Mouse (Mus musculus) hindbrain, embryonic 10.5 days (tissue): ENCODE data around the gene Hemgn. TPM values are rescaled to one million over a fixed set of nuclear protein-coding genes. Genes with fewer than 3 reads are reported as not detected.
A peak's percentile ranks its signal among the peaks of the same experiment; 100 is the strongest.

Source experiments
- DNase-seq: peaks from one replicate; pipeline ENCODE4 v3.0.0-alpha.2; 2017; ENCODE audit warnings: low spot score
- H3K27ac ChIP-seq: fragments of 300-500 bp; sonication (generic); 2 replicates; pipeline ENCODE4 v1.5.1; 2016; ENCODE audit warnings: mild to moderate bottlenecking, moderate library complexity
- H3K27me3 ChIP-seq: fragments of 300-500 bp; sonication (generic); 2 replicates; pipeline ENCODE4 v1.6.1; 2016; ENCODE audit warnings: mild to moderate bottlenecking; ENCODE audit not compliant: poor library complexity, insufficient read depth, severe bottlenecking
- H3K36me3 ChIP-seq: fragments of 300-500 bp; sonication (generic); 2 replicates; pipeline ENCODE4 v1.6.1; 2016; ENCODE audit warnings: mild to moderate bottlenecking, moderate library complexity
- H3K4me1 ChIP-seq: fragments of 300-500 bp; sonication (generic); replicated peaks from 2 replicates; pipeline ENCODE4 v1.6.1; 2016; ENCODE audit warnings: mild to moderate bottlenecking
- H3K4me3 ChIP-seq: fragments of 300-500 bp; sonication (generic); 2 replicates; pipeline ENCODE4 v1.5.1; 2016; ENCODE audit warnings: mild to moderate bottlenecking, moderate library complexity
- H3K9me3 ChIP-seq: fragments of 300-500 bp; sonication (generic); 2 replicates; pipeline ENCODE4 v1.6.1; 2016; ENCODE audit warnings: mild to moderate bottlenecking, moderate library complexity
- WGBS: fragments of 180-500 bp; shearing (Covaris S2); methylation state at CpG from one replicate; pipeline ENCODE4 v1.1.7; 2016; 5-methylcytosine and 5-hydroxymethylcytosine counted together
- polyA plus RNA-seq: library from polyadenylated mRNA; unstranded; fragments of >200 nt; fragmentation: Nextera tagmentation; extraction: Ambion mirVana; gene quantifications from 2 replicates; pipeline ENCODE4 v1.2.1, GENCODE M21; 2016

Gene Hemgn
- polyA plus RNA-seq, 1 experiment from 2014 or later: 14.3 TPM

GRCm38 (mm10) chr4:46406966-46407703 lies 6.2 kb downstream of the Hemgn start:
- Histone ChIP-seq H3K27ac (no peak overlapping the region), H3K4me3 (no peak overlapping the region), H3K36me3 (no peaks in the 10 kb centered on the region), H3K27me3 (no peaks in the 10 kb centered on the region), H3K9me3 (no peaks in the 10 kb centered on the region), H3K4me1 (no peaks in the 10 kb centered on the region)
- DNase-seq: no peak
- WGBS: 91% methylated on average over 8 of the region's 8 CpGs

- no peaks in the 10 kb centered on the region for H3K27me3 ChIP-seq
- WGBS: 80% methylated on average over 6 of the region's 6 CpGs
- H3K4me1 ChIP-seq: no peaks in the 10 kb centered on the region
- no peak for DNase-seq
- peaks cover 5% of the 10 kb centered on the region; the same call in 1 of the 2 replicates for H3K9me3 ChIP-seq
- H3K27ac ChIP-seq: peak overlapping the region; percentile 53
- no peaks in the 10 kb centered on the region for H3K36me3 ChIP-seq
- no peak overlapping the region for H3K4me3 ChIP-seq
Observed at GRCm38 (mm10) chr4:46404042-46404795, 9.1 kb downstream of the Hemgn start.

- no peak for DNase-seq
- Histone ChIP-seq H3K4me3 (no peak overlapping the region), H3K4me1 (no peaks in the 10 kb centered on the region), H3K36me3 (no peaks in the 10 kb centered on the region), H3K27me3 (0 out of 2 replicates have a peak, but pooled peaks cover 6% of the 10 kb centered on the region), H3K9me3 (peaks cover 5% of the 10 kb centered on the region; the same call in 1 of the 2 replicates), H3K27ac (no peak overlapping the region)
- WGBS: 86% methylated on average over 4 of the region's 4 CpGs
Observed at GRCm38 (mm10) chr4:46398839-46399238, 14.5 kb downstream of the Hemgn start.

- Histone ChIP-seq H3K4me3 (no peak overlapping the region), H3K9me3 (peaks cover 5% of the 10 kb centered on the region; the same call in 1 of the 2 replicates), H3K27ac (no peak overlapping the region), H3K36me3 (no peaks in the 10 kb centered on the region), H3K27me3 (0 out of 2 replicates have a peak, but pooled peaks cover 6% of the 10 kb centered on the region), H3K4me1 (no peaks in the 10 kb centered on the region)
- WGBS: 39% methylated on average over 5 of the region's 5 CpGs
- no peak for DNase-seq
Observed at GRCm38 (mm10) chr4:46395736-46396135, 17.6 kb downstream of the Hemgn start.

- H3K36me3 ChIP-seq: no peaks in the 10 kb centered on the region
- no peak for DNase-seq
- 78% methylated on average over 2 of the region's 2 CpGs for WGBS
- no peaks in the 10 kb centered on the region for H3K9me3 ChIP-seq
- H3K4me1 ChIP-seq: no peaks in the 10 kb centered on the region; the same call in 1 of the 2 replicates
- H3K27me3 ChIP-seq: 0 out of 2 replicates have a peak, but pooled peaks cover 6% of the 10 kb centered on the region
- H3K4me3 ChIP-seq: no peak overlapping the region
- H3K27ac ChIP-seq: no peak overlapping the region
Observed at GRCm38 (mm10) chr4:46394388-46394787, 18.9 kb downstream of the Hemgn start.

GRCm38 (mm10) chr4:46390390-46390970 lies 22.8 kb downstream of the Hemgn start:
- peaks cover 16% of the 10 kb centered on the region for H3K36me3 ChIP-seq
- no peaks in the 10 kb centered on the region; the same call in 1 of the 2 replicates for H3K4me1 ChIP-seq
- no peaks in the 10 kb centered on the region for H3K9me3 ChIP-seq
- WGBS: 23% methylated on average over 9 of the region's 9 CpGs
- H3K4me3 ChIP-seq: peak overlapping the region; percentile 69
- peak overlapping the region; percentile 98 for H3K27ac ChIP-seq
- no peaks in the 10 kb centered on the region for H3K27me3 ChIP-seq
- DNase-seq: peak; percentile 85

GRCm38 (mm10) chr4:46389612-46390341 lies 23.5 kb downstream of the Hemgn start:
- Histone ChIP-seq H3K9me3 (no peaks in the 10 kb centered on the region), H3K27ac (peak overlapping the region; percentile 98), H3K4me1 (no peaks in the 10 kb centered on the region; the same call in 1 of the 2 replicates), H3K4me3 (peak overlapping the region; percentile 69), H3K27me3 (no peaks in the 10 kb centered on the region), H3K36me3 (peaks cover 23% of the 10 kb centered on the region)
- DNase-seq: peak; percentile 50
- 3% methylated on average over 24 of the region's 24 CpGs for whole genome bisulfite sequencing

GRCm38 (mm10) chr4:46389013-46389611 lies 24.2 kb downstream of the Hemgn start, which contains the start of gene Trmo:
Gene Trmo (minus strand): TSS chr4:46389437.
- Histone ChIP-seq H3K36me3 (peaks cover 29% of the 10 kb centered on the region), H3K27me3 (no peaks in the 10 kb centered on the region), H3K4me1 (no peaks in the 10 kb centered on the region; the same call in 1 of the 2 replicates), H3K9me3 (no peaks in the 10 kb centered on the region), H3K4me3 (peak within 1 kb of the TSS; percentile 69), H3K27ac (peak within 1 kb of the TSS; percentile 98)
- peak; percentile 96 for DNase-seq
- WGBS: under 1% methylated on average over 56 of the region's 56 CpGs

GRCm38 (mm10) chr4:46388556-46388955 lies 24.8 kb downstream of the Hemgn start:
- H3K27ac ChIP-seq: peak overlapping the region; percentile 98
- H3K4me3 ChIP-seq: peak overlapping the region; percentile 69
- no peaks in the 10 kb centered on the region for H3K9me3 ChIP-seq
- H3K27me3 ChIP-seq: no peaks in the 10 kb centered on the region
- peaks cover 35% of the 10 kb centered on the region for H3K36me3 ChIP-seq
- no peaks in the 10 kb centered on the region; the same call in 1 of the 2 replicates for H3K4me1 ChIP-seq
- no peak for DNase-seq
- 41% methylated on average over 5 of the region's 5 CpGs for WGBS

- 23% methylated on average over 22 of the region's 22 CpGs for WGBS
- Histone ChIP-seq H3K9me3 (no peaks in the 10 kb centered on the region), H3K27me3 (peaks cover 20% of the 10 kb centered on the region), H3K36me3 (peaks cover 43% of the 10 kb centered on the region), H3K27ac (0 out of 2 replicates have a peak overlapping the region, but pooled peaks have one; percentile 42), H3K4me1 (peaks cover 12% of the 10 kb centered on the region; the same call in 1 of the 2 replicates), H3K4me3 (peak overlapping the region; percentile 48)
- DNase-seq: peak; percentile 79
Observed at GRCm38 (mm10) chr4:46374869-46375368, 38.4 kb downstream of the Hemgn start.

- no peak overlapping the region for H3K27ac ChIP-seq
- DNase-seq: no peak
- peaks cover 25% of the 10 kb centered on the region for H3K27me3 ChIP-seq
- peaks cover 12% of the 10 kb centered on the region; the same call in 1 of the 2 replicates for H3K4me1 ChIP-seq
- H3K9me3 ChIP-seq: no peaks in the 10 kb centered on the region
- peak overlapping the region; percentile 48 for H3K4me3 ChIP-seq
- 52% methylated on average over 6 of the region's 6 CpGs for WGBS
- H3K36me3 ChIP-seq: peaks cover 38% of the 10 kb centered on the region
Observed at GRCm38 (mm10) chr4:46374455-46374854, 38.9 kb downstream of the Hemgn start.
